Mouse (Mus musculus) B cell, adult 2 months (primary cell): ENCODE measurements at regions not wholly inside any gene's neighbourhood (a gene's known extent, or its start where the extent isn't known, plus 50 kb on each side); places are given as distances from the start of the nearest gene placed in this dataset.

Experiments used
- DNase-seq, 2 experiments: peaks; one replicate each; pipeline ENCODE4 v3.0.0; 2022

- no peak for DNase-seq
Observed at GRCm38 (mm10) chr19:28095620-28096019, 84.7 kb upstream of the Rfx3 start.

GRCm38 (mm10) chr19:28092252-28092651, 81.3 kb upstream of the Rfx3 start:
- no peak for DNase-seq

DNA sequence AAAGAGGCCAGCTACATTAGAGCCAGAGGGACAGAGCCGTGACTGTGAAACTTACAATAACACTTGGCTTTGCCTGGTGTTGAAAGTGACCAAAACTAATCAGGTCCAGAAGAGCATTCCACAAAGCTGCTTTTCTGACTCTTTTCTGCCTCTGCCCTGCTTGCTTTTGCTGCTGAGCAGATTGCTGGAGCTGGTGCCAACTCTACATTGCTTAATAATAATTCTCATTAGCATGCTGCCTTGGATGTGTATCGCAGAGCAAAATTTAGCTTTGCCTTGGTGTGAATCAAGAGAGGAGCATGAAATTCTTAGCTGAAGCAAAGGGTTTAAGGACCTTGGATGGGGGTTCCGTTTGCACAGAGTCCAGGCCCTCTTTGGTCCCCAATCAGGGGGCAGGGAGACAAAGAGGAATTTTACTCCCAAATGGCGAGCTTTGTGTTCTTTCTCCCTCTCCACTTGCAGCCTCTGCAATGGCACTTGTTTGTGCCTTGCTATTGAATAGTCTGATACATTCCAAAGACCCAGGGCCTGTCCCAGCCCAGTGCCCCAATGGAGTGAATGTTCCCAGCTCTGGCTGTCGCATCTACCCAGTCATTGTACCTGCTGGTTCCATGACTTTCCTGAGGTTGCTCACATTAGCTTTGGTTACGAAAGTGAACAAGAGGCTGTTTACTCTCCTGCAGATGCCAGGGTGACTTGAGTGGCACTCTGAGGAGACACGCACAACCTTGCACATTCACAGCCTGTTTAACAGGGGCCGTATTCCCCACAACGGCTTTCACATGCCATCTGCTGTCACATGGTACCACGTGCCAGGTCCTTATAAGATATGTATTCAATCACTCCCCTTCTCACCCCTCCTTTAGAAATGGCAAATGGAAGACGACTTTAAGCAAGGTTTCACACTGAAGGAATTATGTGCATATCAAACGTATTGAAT, 76.9 kb upstream of the Rfx3 start:
- DNase-seq, result no peak

DNA sequence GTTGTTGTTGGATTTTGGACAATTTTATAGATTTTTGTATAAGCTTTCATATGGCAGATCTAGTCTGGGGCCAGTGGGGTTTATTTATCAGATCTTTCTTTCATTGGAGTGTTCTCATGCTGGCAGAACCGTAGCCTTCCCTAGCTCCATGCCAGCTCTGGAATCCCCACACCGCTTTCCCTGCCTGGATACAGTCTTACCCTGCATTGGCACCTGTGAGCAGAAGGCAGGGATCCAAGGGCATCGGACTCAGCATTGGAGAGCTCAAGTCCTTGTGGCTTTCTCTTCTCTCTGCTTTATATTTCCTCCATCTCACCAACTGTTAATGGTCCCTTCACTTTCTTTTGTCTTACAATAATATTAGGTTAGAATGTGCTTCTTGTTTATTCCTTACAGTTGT, 59.4 kb upstream of the Rfx3 start:
- no peak for DNase-seq
